Mouse (Mus musculus): Measurements from ENCODE around the gene Npy. TPM values are rescaled to one million over a fixed set of nuclear protein-coding genes. Genes with fewer than 3 reads are reported as not detected.

Npy gene
- polyA plus RNA-seq, 1 experiment from 2014 or later = 1.1 TPM

GRCm38 (mm10) chr6:49871071-49871470 is 48.6 kb downstream of the Npy start:
- 87% methylated on average over 6 of the region's 6 CpGs for WGBS
- no peaks in the 10 kb centered on the region for H3K9me3 ChIP-seq (ENCODE audit: control insufficient read depth, low read length)
- no peak overlapping the region for H3K9ac ChIP-seq (ENCODE audit: low read length)
- no peaks in the 10 kb centered on the region; the same call in 1 of the 2 replicates for H3K4me1 ChIP-seq (replicated peaks; ENCODE audit: control insufficient read depth, insufficient read depth, low read length)
- no peak overlapping the region for H3K4me3 ChIP-seq (ENCODE audit: low read length)
- H3K27ac ChIP-seq (ENCODE audit: low read length) = no peak overlapping the region
- H3K27me3 ChIP-seq (ENCODE audit: control insufficient read depth, insufficient read depth, low read depth, low read length) = no peaks in the 10 kb centered on the region
- no peak for ATAC-seq (ENCODE audit: low read depth)
- H3K4me2 ChIP-seq (ENCODE audit: low read depth, low read length) = no peak overlapping the region
- no peaks in the 10 kb centered on the region for H3K36me3 ChIP-seq (ENCODE audit: control insufficient read depth, insufficient read depth, low read length)

- Histone ChIP-seq H3K9me3 (ENCODE audit: control insufficient read depth, low read length) (no peaks in the 10 kb centered on the region), H3K27me3 (ENCODE audit: control insufficient read depth, insufficient read depth, low read depth, low read length) (no peaks in the 10 kb centered on the region), H3K4me1 (replicated peaks; ENCODE audit: control insufficient read depth, insufficient read depth, low read length) (no peaks in the 10 kb centered on the region; the same call in 1 of the 2 replicates), H3K9ac (ENCODE audit: low read length) (no peak overlapping the region), H3K36me3 (ENCODE audit: control insufficient read depth, insufficient read depth, low read length) (no peaks in the 10 kb centered on the region), H3K27ac (ENCODE audit: low read length) (no peak overlapping the region), H3K4me3 (ENCODE audit: low read length) (no peak overlapping the region), H3K4me2 (ENCODE audit: low read depth, low read length) (no peak overlapping the region)
- 39% methylated on average over 1 of the region's 1 CpGs for WGBS
- no peak for ATAC-seq (ENCODE audit: low read depth)
Observed at GRCm38 (mm10) chr6:49873556-49873955, 51.0 kb downstream of the Npy start.

GRCm38 (mm10) chr6:49875160-49875559 is 52.6 kb downstream of the Npy start:
- Histone ChIP-seq H3K27me3 (ENCODE audit: control insufficient read depth, insufficient read depth, low read depth, low read length) (no peaks in the 10 kb centered on the region), H3K4me2 (ENCODE audit: low read depth, low read length) (no peak overlapping the region), H3K9ac (ENCODE audit: low read length) (no peak overlapping the region), H3K9me3 (ENCODE audit: control insufficient read depth, low read length) (no peaks in the 10 kb centered on the region), H3K4me1 (replicated peaks; ENCODE audit: control insufficient read depth, insufficient read depth, low read length) (no peaks in the 10 kb centered on the region; the same call in 1 of the 2 replicates), H3K4me3 (ENCODE audit: low read length) (no peak overlapping the region), H3K36me3 (ENCODE audit: control insufficient read depth, insufficient read depth, low read length) (no peaks in the 10 kb centered on the region), H3K27ac (ENCODE audit: low read length) (no peak overlapping the region)
- WGBS = 70% methylated on average over 2 of the region's 2 CpGs
- no peak for ATAC-seq (ENCODE audit: low read depth)

GRCm38 (mm10) chr6:49875791-49876190 is 53.3 kb downstream of the Npy start:
- Histone ChIP-seq H3K27ac (ENCODE audit: low read length) (no peak overlapping the region), H3K4me2 (ENCODE audit: low read depth, low read length) (no peak overlapping the region), H3K36me3 (ENCODE audit: control insufficient read depth, insufficient read depth, low read length) (no peaks in the 10 kb centered on the region), H3K9me3 (ENCODE audit: control insufficient read depth, low read length) (no peaks in the 10 kb centered on the region), H3K4me3 (ENCODE audit: low read length) (no peak overlapping the region), H3K27me3 (ENCODE audit: control insufficient read depth, insufficient read depth, low read depth, low read length) (no peaks in the 10 kb centered on the region), H3K4me1 (replicated peaks; ENCODE audit: control insufficient read depth, insufficient read depth, low read length) (no peaks in the 10 kb centered on the region; the same call in 1 of the 2 replicates), H3K9ac (ENCODE audit: low read length) (no peak overlapping the region)
- ATAC-seq (ENCODE audit: low read depth) = no peak; the same call in 1 of the 2 replicates
- 37% methylated on average over 6 of the region's 6 CpGs for WGBS

Measured in lung, embryonic 16.5 days (tissue).